Mouse (Mus musculus) heart, embryonic 16.5 days (tissue): Measurements from ENCODE around the gene Phykpl. TPM values are rescaled to one million over a fixed set of nuclear protein-coding genes. Genes with fewer than 3 reads are reported as not detected.

Experiments
- ATAC-seq: fragments of 200-750 bp; cut with Nextera tagmentation; replicated peaks from 2 replicates; pipeline ENCODE4 v1.8.0; 2017; ENCODE audit warnings: moderate number of reproducible peaks; ENCODE audit not compliant: insufficient read depth, low FRiP score; ENCODE audit errors: extremely low read depth
- H3K27ac ChIP-seq: fragments of 300-500 bp; sonication (generic); 2 replicates; pipeline ENCODE4 v1.5.1; 2014; ENCODE audit warnings: mild to moderate bottlenecking, low read length, control low read depth, moderate library complexity
- H3K27me3 ChIP-seq: fragments of 300-500 bp; sonication (generic); 2 replicates; pipeline ENCODE4 v1.6.1; 2014; ENCODE audit warnings: low read length, mixed read lengths; ENCODE audit not compliant: control insufficient read depth, insufficient read depth
- H3K36me3 ChIP-seq: fragments of 300-500 bp; sonication (generic); 2 replicates; pipeline ENCODE4 v1.6.1; 2014; ENCODE audit not compliant: control insufficient read depth, insufficient read depth
- H3K4me1 ChIP-seq: fragments of 300-500 bp; sonication (generic); 2 replicates; pipeline ENCODE4 v1.6.1; 2014; ENCODE audit warnings: low read length, mixed read lengths; ENCODE audit not compliant: control insufficient read depth, insufficient read depth
- H3K4me2 ChIP-seq: fragments of 300-500 bp; sonication (generic); 2 replicates; pipeline ENCODE4 v1.6.1; 2014; ENCODE audit warnings: low read depth, mild to moderate bottlenecking, control low read depth, low read length
- H3K4me3 ChIP-seq: fragments of 300-500 bp; sonication (generic); 2 replicates; pipeline ENCODE4 v1.5.1; 2014; ENCODE audit warnings: mild to moderate bottlenecking, control low read depth, low read length
- H3K9ac ChIP-seq: fragments of 300-500 bp; sonication (generic); 2 replicates; pipeline ENCODE4 v1.6.1; 2014; ENCODE audit warnings: low read length, control low read depth
- H3K9me3 ChIP-seq: fragments of 300-500 bp; sonication (generic); replicated peaks from 2 replicates; pipeline ENCODE4 v1.6.1; 2016; ENCODE audit warnings: low read length; ENCODE audit not compliant: control insufficient read depth
- WGBS: fragments of 180-500 bp; shearing (Covaris S2); extraction: QIAGEN DNeasy Blood & Tissue Kit; methylation state at CpG from one replicate; pipeline ENCODE4 v1.1.7; 2014; 5-methylcytosine and 5-hydroxymethylcytosine counted together
- polyA plus RNA-seq: library from polyadenylated mRNA; unstranded; fragments of >200 nt; fragmentation: Nextera tagmentation; extraction: Ambion mirVana; gene quantifications from 2 replicates; pipeline ENCODE4 v1.2.1, GENCODE M21; 2015

Phykpl gene
- polyA plus RNA-seq, 1 experiment from 2014 or later: 15.0 TPM

DNA sequence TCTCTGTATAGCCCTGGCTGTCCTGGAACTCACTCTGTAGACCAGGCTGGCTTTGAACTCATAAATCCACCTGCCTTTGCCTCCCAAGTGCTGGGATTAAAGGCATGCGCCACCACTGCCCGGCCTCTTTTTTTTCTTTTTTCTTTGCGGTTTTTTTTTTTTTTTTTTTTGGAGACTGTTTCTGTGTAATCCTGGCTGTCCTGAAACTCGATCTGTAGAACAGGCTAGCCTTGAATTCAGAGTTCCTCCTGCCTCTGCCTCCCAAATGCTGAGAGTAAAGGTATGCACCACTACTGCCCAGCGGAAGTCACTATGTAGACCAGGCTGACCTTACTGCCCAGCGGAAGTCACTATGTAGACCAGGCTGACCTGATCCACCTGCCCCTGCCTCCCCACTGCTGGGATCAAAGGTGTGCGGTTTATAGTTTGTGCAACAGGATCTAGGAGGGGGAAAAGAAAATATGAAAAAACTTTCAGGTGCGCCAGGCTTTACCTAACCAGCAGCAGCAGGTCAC, 34.4 kb downstream of the Phykpl start:
- H3K4me2 ChIP-seq: peak overlapping the region; percentile 92
- no peaks in the 10 kb centered on the region for H3K27me3 ChIP-seq
- peak overlapping the region; percentile 12; the same call in 1 of the 2 replicates for H3K27ac ChIP-seq
- H3K9ac ChIP-seq: peak overlapping the region; percentile 81
- ATAC-seq: no peak; the same call in 1 of the 2 replicates
- H3K9me3 ChIP-seq: no peaks in the 10 kb centered on the region
- H3K4me3 ChIP-seq: peak overlapping the region; percentile 95
- H3K4me1 ChIP-seq: peaks cover 23% of the 10 kb centered on the region
- 53% methylated on average over 8 of the region's 8 CpGs for WGBS
- peaks cover 17% of the 10 kb centered on the region for H3K36me3 ChIP-seq

DNA sequence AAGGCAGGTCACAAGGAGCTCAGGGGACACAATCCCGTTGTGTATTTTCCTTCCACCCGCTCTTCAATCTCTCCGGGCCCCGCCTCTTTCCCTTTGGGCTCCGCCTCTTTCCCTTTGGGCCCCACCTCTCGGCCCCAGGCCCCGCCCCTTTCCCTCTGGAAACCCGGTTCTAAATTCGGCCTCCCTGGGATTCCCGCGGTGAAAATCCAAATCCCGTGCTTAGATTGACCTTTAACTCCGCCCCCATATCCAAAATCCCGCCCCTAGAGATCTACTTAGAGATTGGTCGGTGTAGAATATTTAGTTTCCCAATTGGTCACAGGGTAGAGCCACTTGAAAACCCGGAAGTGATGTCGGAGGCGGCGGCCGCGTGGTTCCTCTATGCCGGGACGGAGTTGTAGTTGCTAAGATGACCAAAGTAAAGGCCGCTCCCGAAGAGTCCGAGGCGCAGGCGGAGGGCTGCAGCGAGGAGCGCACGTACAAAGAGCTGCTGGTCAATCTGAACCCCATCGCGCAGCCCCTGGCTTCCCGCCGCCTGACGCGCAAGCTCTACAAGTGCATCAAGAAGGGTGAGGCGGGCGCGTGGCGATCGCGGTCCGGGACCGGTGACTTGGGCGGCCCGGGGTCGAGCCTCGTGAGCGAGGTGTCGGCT, 35.0 kb downstream of the Phykpl start, which contains the start of gene Nhp2:
TSS of gene Nhp2 (plus strand) at position 327 of the 652 bp plus-strand sequence.
- peak; percentile 90 for ATAC-seq
- Histone ChIP-seq H3K9me3 (no peaks in the 10 kb centered on the region), H3K4me1 (peaks cover 22% of the 10 kb centered on the region), H3K4me2 (peak within 1 kb of the TSS; percentile 92), H3K9ac (peak within 1 kb of the TSS; percentile 81), H3K4me3 (peak within 1 kb of the TSS; percentile 95), H3K27ac (peak within 1 kb of the TSS; percentile 54), H3K27me3 (no peaks in the 10 kb centered on the region), H3K36me3 (peaks cover 23% of the 10 kb centered on the region)
- under 1% methylated on average over 51 of the region's 51 CpGs for WGBS

- peaks cover 20% of the 10 kb centered on the region for H3K4me1 ChIP-seq
- H3K27ac ChIP-seq: peak overlapping the region; percentile 54; the same call in 1 of the 2 replicates
- under 1% methylated on average over 11 of the region's 11 CpGs for WGBS
- H3K27me3 ChIP-seq: no peaks in the 10 kb centered on the region
- H3K4me2 ChIP-seq: peak overlapping the region; percentile 92
- no peaks in the 10 kb centered on the region for H3K9me3 ChIP-seq
- H3K4me3 ChIP-seq: peak overlapping the region; percentile 95
- H3K36me3 ChIP-seq: peaks cover 29% of the 10 kb centered on the region
- peak overlapping the region; percentile 81 for H3K9ac ChIP-seq
- ATAC-seq: no peak
Observed at GRCm38 (mm10) chr11:51620084-51620483, 35.5 kb downstream of the Phykpl start.

DNA sequence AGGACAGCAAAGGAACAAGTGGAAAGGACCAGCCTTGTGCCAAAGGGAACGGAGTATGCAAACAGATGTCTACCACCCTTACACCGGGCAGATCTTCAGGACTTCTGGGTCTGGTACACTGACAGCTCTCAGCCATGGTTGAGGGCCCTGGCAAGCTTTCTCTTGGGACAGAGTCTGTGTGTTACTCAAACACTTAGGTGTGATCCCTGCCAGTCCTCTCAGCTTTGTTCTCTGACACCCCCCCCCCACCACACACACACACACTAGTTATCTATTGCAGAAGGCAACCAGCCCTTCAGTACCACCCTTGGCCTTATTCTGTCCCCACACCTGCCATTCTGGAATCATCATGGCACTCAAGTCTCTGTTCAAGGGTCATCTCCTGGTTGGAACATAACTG, 37.2 kb downstream of the Phykpl start:
- H3K4me3 ChIP-seq: no peak overlapping the region
- H3K4me2 ChIP-seq: no peak overlapping the region
- peaks cover 14% of the 10 kb centered on the region for H3K4me1 ChIP-seq
- H3K36me3 ChIP-seq: peaks cover 37% of the 10 kb centered on the region
- no peak overlapping the region for H3K9ac ChIP-seq
- H3K9me3 ChIP-seq: no peaks in the 10 kb centered on the region
- WGBS: 87% methylated on average over 2 of the region's 2 CpGs
- ATAC-seq: no peak
- H3K27me3 ChIP-seq: no peaks in the 10 kb centered on the region
- H3K27ac ChIP-seq: no peak overlapping the region

- Histone ChIP-seq H3K4me2 (no peak overlapping the region), H3K4me1 (peaks cover 14% of the 10 kb centered on the region), H3K27me3 (no peaks in the 10 kb centered on the region), H3K9me3 (no peaks in the 10 kb centered on the region), H3K36me3 (peaks cover 44% of the 10 kb centered on the region), H3K27ac (no peak overlapping the region), H3K4me3 (no peak overlapping the region), H3K9ac (no peak overlapping the region)
- WGBS: 81% methylated on average over 7 of the region's 7 CpGs
- no peak for ATAC-seq
Observed at GRCm38 (mm10) chr11:51622971-51623491, 38.5 kb downstream of the Phykpl start.

DNA sequence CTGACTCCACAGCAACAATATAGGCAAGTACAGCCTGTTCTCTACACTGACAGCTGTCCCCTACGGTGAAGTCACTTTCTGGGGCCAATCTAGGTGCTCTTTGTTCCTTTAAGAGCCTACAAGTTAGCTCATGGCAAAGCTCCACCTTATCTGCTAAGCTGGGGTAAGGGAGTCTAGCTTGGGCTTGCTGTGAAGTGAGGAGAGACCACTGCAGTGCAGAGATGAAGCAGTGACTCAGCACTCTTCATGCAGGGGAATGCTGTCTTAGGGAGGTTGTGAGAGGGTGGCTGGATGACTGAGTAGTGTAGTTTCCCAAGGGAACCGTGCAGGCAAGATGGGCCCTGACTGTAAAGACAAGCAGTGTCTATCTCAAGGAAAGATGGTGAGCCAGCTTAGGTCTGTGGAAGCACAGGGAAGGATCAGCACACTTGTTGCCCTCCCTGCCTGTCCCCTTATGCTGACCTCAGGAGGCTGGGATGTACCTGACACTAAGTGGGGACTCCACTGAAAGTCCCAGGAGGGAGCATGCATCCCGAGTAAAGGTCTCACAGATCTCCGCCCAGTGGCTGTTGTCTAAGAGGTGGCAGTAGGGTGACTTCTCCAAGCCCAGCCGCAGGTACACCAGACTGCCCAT, 40.7 kb downstream of the Phykpl start:
- Histone ChIP-seq H3K36me3 (peaks cover 47% of the 10 kb centered on the region), H3K9me3 (no peaks in the 10 kb centered on the region), H3K4me2 (no peak overlapping the region), H3K4me3 (no peak overlapping the region), H3K9ac (no peak overlapping the region), H3K27ac (no peak overlapping the region), H3K4me1 (peaks cover 13% of the 10 kb centered on the region), H3K27me3 (no peaks in the 10 kb centered on the region)
- ATAC-seq: no peak
- 60% methylated on average over 5 of the region's 5 CpGs for WGBS

GRCm38 (mm10) chr11:51627425-51627824, 42.9 kb downstream of the Phykpl start:
- 93% methylated on average over 9 of the region's 9 CpGs for WGBS
- ATAC-seq: no peak
- peaks cover 45% of the 10 kb centered on the region for H3K36me3 ChIP-seq

DNA sequence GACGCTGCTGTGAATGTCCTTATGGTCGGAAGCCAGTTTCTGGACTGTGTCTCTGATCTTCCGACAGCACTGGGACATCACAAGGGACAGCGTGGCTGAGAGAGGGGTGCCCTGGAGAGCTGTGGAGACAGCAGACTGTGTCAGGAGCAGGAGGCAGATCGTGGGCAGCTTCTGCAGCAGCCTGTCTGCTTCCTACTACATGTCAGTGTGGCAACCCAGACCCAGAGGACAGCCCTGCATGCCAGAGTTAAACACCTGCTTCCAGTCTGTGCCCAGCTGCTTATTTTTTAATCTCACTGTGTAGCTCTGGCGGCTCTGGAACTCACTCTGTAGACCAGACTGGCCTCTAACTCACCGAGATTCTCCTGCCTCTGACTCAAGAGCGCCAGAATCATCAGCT, 43.4 kb downstream of the Phykpl start:
- Histone ChIP-seq H3K9me3 (no peaks in the 10 kb centered on the region), H3K4me3 (no peak overlapping the region), H3K9ac (no peak overlapping the region), H3K4me1 (peaks cover 6% of the 10 kb centered on the region; the same call in 1 of the 2 replicates), H3K36me3 (peaks cover 40% of the 10 kb centered on the region), H3K27me3 (no peaks in the 10 kb centered on the region), H3K27ac (no peak overlapping the region), H3K4me2 (no peak overlapping the region)
- WGBS: 80% methylated on average over 8 of the region's 8 CpGs
- ATAC-seq: no peak

More at GRCm38 (mm10) chr11:51627425-51627824, 42.9 kb downstream of the Phykpl start:
- Histone ChIP-seq H3K27me3 (no peaks in the 10 kb centered on the region), H3K27ac (no peak overlapping the region), H3K4me3 (no peak overlapping the region), H3K9me3 (no peaks in the 10 kb centered on the region), H3K9ac (no peak overlapping the region), H3K4me1 (peaks cover 6% of the 10 kb centered on the region; the same call in 1 of the 2 replicates), H3K4me2 (no peak overlapping the region)
